ENCODE assay signal across 27 mouse cellular contexts in the genomic region with DNA sequence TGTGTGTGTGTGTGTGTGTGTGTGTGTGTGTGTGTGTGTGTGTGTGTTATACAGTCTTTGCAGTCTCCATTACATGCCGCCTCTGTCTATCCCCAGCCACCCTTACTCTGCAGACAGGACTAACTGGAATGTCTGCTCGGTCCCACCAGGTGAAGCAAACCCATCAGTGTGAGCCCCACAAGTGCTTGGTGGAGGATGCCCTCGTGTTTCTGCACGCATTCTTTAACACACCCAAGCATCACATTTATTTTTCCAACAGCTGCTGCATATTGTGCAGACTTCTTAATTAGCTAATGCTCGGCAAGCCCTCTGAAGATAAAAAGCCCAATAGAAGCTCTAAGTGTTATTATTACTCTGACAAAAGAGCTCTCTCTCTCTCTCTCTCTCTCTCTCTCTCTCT.
A peak's percentile ranks its signal among the peaks of the same experiment; 100 is the strongest.
DNase-seq lines count a peak whose midpoint lies in the region; ATAC-seq and TF ChIP-seq lines count a peak whose summit lies in the region.
"Had no signal": no experiment of that assay in that cellular context is flagged by ENCODE, and none has a peak within 500 bp of the region (broad histone marks: within the 10 kb centered on the region; RNA-seq: fewer than 3 reads in every experiment).

No protein-coding gene starts in this region.

- H3K4me2 ChIP-seq in forebrain, embryonic 12.5 days: no peak overlapping the region
- H3K4me2 ChIP-seq in midbrain, embryonic 16.5 days (ENCODE audit: low read length): no peak overlapping the region
- H3K4me2 ChIP-seq in forebrain, postnatal 0 days (ENCODE audit: low read depth): no peak overlapping the region
- no peak overlapping the region for H3K4me2 ChIP-seq in neural tube, embryonic 14.5 days (ENCODE audit: low read depth, low read length)
- H3K4me2 ChIP-seq: heart, embryonic 13.5 days; intestine, embryonic 15.5 days; limb, embryonic 15.5 days; liver, embryonic 13.5 days; stomach, embryonic 15.5 days had no signal

- H3K4me3 ChIP-seq in forebrain, embryonic 10.5 days: no peak overlapping the region
- H3K4me3 ChIP-seq in forebrain, embryonic 12.5 days (replicated peaks): no peak overlapping the region
- H3K4me3 ChIP-seq in midbrain, embryonic 16.5 days (ENCODE audit: low read depth, low read length): no peak overlapping the region
- H3K4me3 ChIP-seq in midbrain, embryonic 10.5 days: no peak overlapping the region
- H3K4me3 ChIP-seq in forebrain, postnatal 0 days (ENCODE audit: low read depth, low read length): no peak overlapping the region
- H3K4me3 ChIP-seq in neural tube, embryonic 14.5 days (ENCODE audit: low read depth, low read length): no peak overlapping the region
- H3K4me3 ChIP-seq: heart, embryonic 13.5 days; intestine, embryonic 15.5 days; limb, embryonic 15.5 days; liver, embryonic 13.5 days; stomach, embryonic 15.5 days had no signal

- H3K9ac ChIP-seq in forebrain, embryonic 12.5 days: no peak overlapping the region
- H3K9ac ChIP-seq in midbrain, embryonic 16.5 days (ENCODE audit: low read depth, low read length): no peak overlapping the region
- H3K9ac ChIP-seq in forebrain, postnatal 0 days: no peak overlapping the region
- H3K9ac ChIP-seq in neural tube, embryonic 14.5 days (replicated peaks; ENCODE audit: low read depth, low read length): no peak overlapping the region
- H3K9ac ChIP-seq: heart, embryonic 13.5 days; intestine, embryonic 15.5 days; limb, embryonic 15.5 days; liver, embryonic 13.5 days; stomach, embryonic 15.5 days had no signal

- H3K36me3 ChIP-seq in forebrain, embryonic 10.5 days (replicated peaks): 0 out of 2 replicates have a peak, but pooled peaks cover 6% of the 10 kb centered on the region
- H3K36me3 ChIP-seq in forebrain, embryonic 12.5 days (replicated peaks): no peaks in the 10 kb centered on the region
- H3K36me3 ChIP-seq in midbrain, embryonic 16.5 days (ENCODE audit: control insufficient read depth, insufficient read depth, low read length): no peaks in the 10 kb centered on the region
- H3K36me3 ChIP-seq in midbrain, embryonic 10.5 days: no peaks in the 10 kb centered on the region
- H3K36me3 ChIP-seq in forebrain, postnatal 0 days (ENCODE audit: insufficient read depth): no peaks in the 10 kb centered on the region
- H3K36me3 ChIP-seq in neural tube, embryonic 14.5 days (ENCODE audit: control insufficient read depth, insufficient read depth, low read length): no peaks in the 10 kb centered on the region
- H3K36me3 ChIP-seq: heart, embryonic 13.5 days; limb, embryonic 15.5 days; liver, embryonic 13.5 days; stomach, embryonic 15.5 days had no signal

- DNase-seq in forebrain, embryonic 10.5 days (ENCODE audit: extremely low spot score, low spot score): no peak
- DNase-seq in midbrain, embryonic 10.5 days (ENCODE audit: low spot score): no peak
- DNase-seq in forebrain, postnatal 0 days: peak; percentile 39
- no peak for DNase-seq in thymus, postnatal 4 days
- DNase-seq: adrenal gland, adult 2 months; cerebellum, adult 8-10 months; cerebellum, postnatal 36 days; heart, postnatal 10 days; kidney, adult 8-10 months; kidney, postnatal 10 days; layer of hippocampus, postnatal 36 days; left cerebral cortex, postnatal 4 days; liver, embryonic 13.5 days; lung, adult 18-20 months; lung, postnatal 4 days; right cerebral cortex, postnatal 25 days had no signal

- peaks cover 23% of the 10 kb centered on the region for H3K4me1 ChIP-seq in forebrain, embryonic 10.5 days
- peaks cover 10% of the 10 kb centered on the region; the same call in 1 of the 2 replicates for H3K4me1 ChIP-seq in forebrain, embryonic 12.5 days
- H3K4me1 ChIP-seq in midbrain, embryonic 16.5 days (ENCODE audit: control insufficient read depth, insufficient read depth, low read length): peaks cover 8% of the 10 kb centered on the region; the same call in 1 of the 2 replicates
- H3K4me1 ChIP-seq in midbrain, embryonic 10.5 days: peaks cover 2% of the 10 kb centered on the region
- peaks cover 7% of the 10 kb centered on the region; the same call in 1 of the 2 replicates for H3K4me1 ChIP-seq in forebrain, postnatal 0 days (ENCODE audit: insufficient read depth)
- no peaks in the 10 kb centered on the region for H3K4me1 ChIP-seq in neural tube, embryonic 14.5 days (ENCODE audit: control insufficient read depth, insufficient read depth, low read length)
- H3K4me1 ChIP-seq: heart, embryonic 13.5 days; intestine, embryonic 15.5 days; limb, embryonic 15.5 days; liver, embryonic 13.5 days; stomach, embryonic 15.5 days had no signal

- peaks cover 5% of the 10 kb centered on the region; the same call in 1 of the 2 replicates for H3K9me3 ChIP-seq in forebrain, embryonic 10.5 days
- H3K9me3 ChIP-seq in forebrain, embryonic 12.5 days: no peaks in the 10 kb centered on the region
- no peaks in the 10 kb centered on the region for H3K9me3 ChIP-seq in midbrain, embryonic 16.5 days (replicated peaks; ENCODE audit: control insufficient read depth, low read length, poor library complexity, severe bottlenecking)
- H3K9me3 ChIP-seq in midbrain, embryonic 10.5 days (replicated peaks): 0 out of 2 replicates have a peak, but pooled peaks cover 5% of the 10 kb centered on the region
- H3K9me3 ChIP-seq in forebrain, postnatal 0 days (ENCODE audit: low read length): no peaks in the 10 kb centered on the region
- no peaks in the 10 kb centered on the region for H3K9me3 ChIP-seq in neural tube, embryonic 14.5 days (ENCODE audit: control insufficient read depth, low read length)
- H3K9me3 ChIP-seq: intestine, embryonic 15.5 days; limb, embryonic 15.5 days; liver, embryonic 13.5 days; stomach, embryonic 15.5 days had no signal

- H3K27ac ChIP-seq in forebrain, embryonic 10.5 days: peak overlapping the region; percentile 40; the same call in 1 of the 2 replicates
- H3K27ac ChIP-seq in forebrain, embryonic 12.5 days: no peak overlapping the region
- H3K27ac ChIP-seq in midbrain, embryonic 16.5 days (ENCODE audit: low read length): no peak overlapping the region; the same call in 1 of the 2 replicates
- H3K27ac ChIP-seq in midbrain, embryonic 10.5 days (replicated peaks): no peak overlapping the region
- H3K27ac ChIP-seq in forebrain, postnatal 0 days (ENCODE audit: low read depth, low read length): peak overlapping the region; percentile 15; the same call in 1 of the 2 replicates
- peak overlapping the region; percentile 10 for H3K27ac ChIP-seq in neural tube, embryonic 14.5 days (ENCODE audit: low read depth, low read length)
- H3K27ac ChIP-seq: heart, embryonic 13.5 days; intestine, embryonic 15.5 days; limb, embryonic 15.5 days; liver, embryonic 13.5 days; stomach, embryonic 15.5 days had no signal

- WGBS in forebrain, embryonic 10.5 days: 80% methylated on average over 5 of the region's 5 CpGs
- WGBS in forebrain, embryonic 12.5 days: 39% methylated on average over 5 of the region's 5 CpGs
- 54% methylated on average over 5 of the region's 5 CpGs for WGBS in midbrain, embryonic 16.5 days
- WGBS in midbrain, embryonic 10.5 days: 87% methylated on average over 5 of the region's 5 CpGs
- WGBS in forebrain, postnatal 0 days: 30% methylated on average over 5 of the region's 5 CpGs
- 49% methylated on average over 5 of the region's 5 CpGs for WGBS in neural tube, embryonic 14.5 days

- TF ChIP-seq CTCF in forebrain, postnatal 0 days (IDR thresholded peaks at IDR 0.05; ENCODE audit: low read depth): no peak

- ATAC-seq in forebrain, embryonic 12.5 days (ENCODE audit: low FRiP score): no peak
- peak; percentile 41; the same call in 1 of the 2 replicates for ATAC-seq in midbrain, embryonic 16.5 days
- peak; percentile 73; the same call in 1 of the 2 replicates for ATAC-seq in forebrain, postnatal 0 days
- peak; percentile 57 for ATAC-seq in neural tube, embryonic 14.5 days (ENCODE audit: low read depth)
- no peak for ATAC-seq in megakaryocyte, adult 5-6 weeks (ENCODE audit: poor library complexity, severe bottlenecking)
- ATAC-seq: activated CD4-positive, CD25-positive, alpha-beta regulatory T cell, adult 4 months; intestine, embryonic 15.5 days; lung, postnatal 0 days had no signal

- H3K27me3 ChIP-seq in forebrain, embryonic 10.5 days (ENCODE audit: poor library complexity, severe bottlenecking): no peaks in the 10 kb centered on the region
- no peaks in the 10 kb centered on the region for H3K27me3 ChIP-seq in forebrain, embryonic 12.5 days
- no peaks in the 10 kb centered on the region for H3K27me3 ChIP-seq in midbrain, embryonic 16.5 days (ENCODE audit: control insufficient read depth, insufficient read depth, low read depth, low read length)
- no peaks in the 10 kb centered on the region for H3K27me3 ChIP-seq in midbrain, embryonic 10.5 days (ENCODE audit: low read depth, poor library complexity, severe bottlenecking)
- no peaks in the 10 kb centered on the region for H3K27me3 ChIP-seq in forebrain, postnatal 0 days (ENCODE audit: insufficient read depth, low read length)
- no peaks in the 10 kb centered on the region for H3K27me3 ChIP-seq in neural tube, embryonic 14.5 days (ENCODE audit: control insufficient read depth, insufficient read depth, low read length)
- H3K27me3 ChIP-seq: CH12.LX; heart, embryonic 13.5 days; intestine, embryonic 15.5 days; limb, embryonic 15.5 days; liver, embryonic 13.5 days; stomach, embryonic 15.5 days had no signal

Comparison
In these comparisons a context has a peak if more than half of its experiments do, and no peak if none do; other contexts are left out.
1. H3K27ac ChIP-seq: peak in forebrain, embryonic 10.5 days (single experiment), forebrain, postnatal 0 days (single experiment) and neural tube, embryonic 14.5 days (single experiment); none in forebrain, embryonic 12.5 days (single experiment), midbrain, embryonic 16.5 days (single experiment) and midbrain, embryonic 10.5 days (single experiment).
2. ATAC-seq: peak in midbrain, embryonic 16.5 days (single experiment), forebrain, postnatal 0 days (single experiment) and neural tube, embryonic 14.5 days (single experiment); none in forebrain, embryonic 12.5 days (single experiment) and megakaryocyte, adult 5-6 weeks (single experiment).